Mouse (Mus musculus) kidney, postnatal 4 days (tissue): Measurements from ENCODE around the gene Taf11.
A peak's percentile ranks its signal among the peaks of the same experiment; 100 is the strongest.

Source experiments
- DNase-seq, 2 experiments: peaks; one replicate each; pipeline ENCODE4 v3.0.0; 2021; ENCODE audit warnings: mixed read lengths in 2 of 2

The Taf11 gene

DNA sequence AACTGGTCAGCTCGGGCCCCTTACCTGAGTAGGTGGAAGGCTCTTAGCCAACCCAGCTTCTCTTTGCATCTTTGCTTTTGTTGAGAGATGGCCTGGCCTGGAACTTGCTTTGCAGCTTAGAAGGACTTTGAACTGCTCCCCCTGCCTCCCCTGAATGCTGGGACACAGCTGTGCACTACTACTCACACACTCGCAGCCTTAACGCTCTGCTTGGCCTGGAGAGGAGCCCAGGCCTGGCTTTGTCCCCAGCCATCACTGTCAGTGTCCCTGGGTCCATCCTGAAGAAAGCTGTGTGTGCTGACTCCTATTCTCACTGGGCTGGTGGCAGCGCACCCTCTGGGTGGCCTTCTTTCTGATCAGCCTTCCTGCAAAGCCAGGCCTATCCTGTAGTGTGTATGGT is 11.0 kb upstream of the Taf11 start:
- peak; percentile 59 to 73 for DNase-seq

- peak in 1 of 2 experiments; percentile 46 for DNase-seq
These were observed 6.7 kb upstream of the Taf11 start for GRCm38 (mm10) chr17:27916366-27916765.

DNA sequence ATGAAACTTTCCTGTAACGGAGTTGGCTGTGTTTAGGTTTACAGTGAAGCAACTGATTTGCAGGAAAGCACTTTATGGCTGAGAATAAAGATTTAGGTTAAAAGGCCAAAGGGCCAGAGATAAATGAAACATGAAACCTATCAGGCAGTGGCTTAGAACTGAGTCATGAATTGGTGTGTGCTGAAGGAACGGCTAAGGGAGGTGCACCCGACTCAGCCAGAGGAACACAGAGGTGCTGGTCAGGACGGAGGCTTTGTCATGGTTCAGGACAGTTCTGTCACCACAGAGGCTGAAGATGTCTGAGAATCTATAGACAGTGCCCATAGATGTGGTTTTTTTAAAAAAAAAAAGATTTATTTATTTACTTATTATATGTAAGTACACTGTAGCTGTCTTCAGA is 5.1 kb upstream of the Taf11 start:
- no peak for DNase-seq

DNA sequence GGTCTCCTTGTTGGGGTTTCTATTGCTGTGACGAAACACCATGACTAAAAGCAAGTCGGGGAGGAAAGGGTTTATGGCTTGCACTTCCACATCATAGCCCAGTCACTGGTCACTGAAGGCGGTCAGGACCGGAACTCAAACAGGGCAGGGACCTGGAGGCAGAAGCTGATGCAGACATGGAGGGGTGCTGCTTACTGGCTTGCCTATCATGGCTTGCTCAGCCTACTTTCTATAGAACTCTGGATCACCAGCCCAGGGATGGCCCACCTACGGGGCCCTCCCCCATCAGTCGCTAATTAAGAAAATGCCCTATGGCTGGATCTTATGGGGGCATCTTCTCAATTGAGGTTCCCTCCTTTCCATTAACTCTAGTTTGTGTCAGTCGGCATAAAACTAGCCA is 1.7 kb upstream of the Taf11 start:
- no peak for DNase-seq

GRCm38 (mm10) chr17:27908888-27909621 is 589 bp downstream of the Taf11 start, which contains the start of gene Anks1:
Gene Anks1 (plus strand): TSS chr17:27909306.
- DNase-seq: peak; percentile 91 to 94

- peak in 1 of 2 experiments; percentile 11 for DNase-seq
These were observed 1.3 kb downstream of the Taf11 start for GRCm38 (mm10) chr17:27908206-27908887.

- DNase-seq: peak; percentile 97
These were observed 2.0 kb downstream of the Taf11 start for GRCm38 (mm10) chr17:27907512-27908205.

DNA sequence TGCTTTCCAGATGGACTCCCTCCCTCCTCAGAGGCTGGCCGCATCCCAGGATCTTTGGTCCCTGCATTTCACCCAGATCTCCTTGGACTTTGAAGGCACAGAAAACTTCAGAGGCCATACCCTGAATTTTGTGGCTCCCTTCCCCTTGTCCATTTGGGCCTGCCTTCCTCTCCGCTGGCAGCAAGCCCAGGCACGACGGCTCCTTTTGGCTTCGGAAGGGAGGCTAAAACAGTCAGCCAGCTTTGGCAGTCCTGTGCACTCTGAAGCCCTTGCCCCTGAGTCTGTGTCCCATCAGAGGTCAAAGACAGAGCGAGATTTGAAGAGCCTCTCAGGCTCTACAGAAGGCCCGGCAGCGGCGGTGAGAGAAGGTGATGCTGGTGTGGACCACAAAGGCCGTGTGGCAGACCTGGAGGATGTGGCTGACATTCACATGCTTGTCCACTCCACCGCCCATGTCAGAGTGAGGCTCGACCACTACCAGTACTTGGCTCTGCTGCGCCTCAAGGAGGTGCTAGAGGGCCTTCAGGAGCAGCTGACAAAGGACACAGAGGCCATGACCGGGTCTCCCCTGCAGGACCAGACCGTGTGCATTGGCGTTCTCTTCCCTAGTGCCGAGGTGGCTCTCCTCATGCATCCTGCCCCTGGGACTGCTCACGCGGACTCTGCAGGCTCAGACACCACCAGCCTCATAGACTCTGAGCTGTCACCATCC is 23.0 kb downstream of the Taf11 start:
- no peak for DNase-seq

DNA sequence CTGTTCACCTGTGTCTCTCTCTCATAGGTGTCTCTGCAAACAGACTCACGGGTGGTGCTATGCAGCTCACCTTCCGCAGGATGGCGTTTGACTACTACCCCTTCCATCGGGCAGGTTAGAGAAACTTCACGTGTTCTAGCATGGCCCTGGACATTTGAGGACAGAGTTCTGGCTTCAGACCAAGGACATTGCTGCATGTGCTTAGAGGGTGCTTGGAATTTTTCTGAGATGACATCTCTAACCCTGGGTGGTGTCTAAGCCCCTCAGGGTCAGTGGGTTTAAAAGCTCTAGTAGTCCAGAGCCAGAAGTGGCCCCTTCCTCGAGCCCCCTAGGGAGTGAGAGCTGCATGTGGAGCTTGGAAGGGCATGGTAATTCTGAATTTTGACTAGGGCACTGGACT is 25.6 kb downstream of the Taf11 start:
- no peak for DNase-seq

- no peak for DNase-seq
These were observed 26.5 kb downstream of the Taf11 start for GRCm38 (mm10) chr17:27883129-27883528.

GRCm38 (mm10) chr17:27881518-27881917 is 28.1 kb downstream of the Taf11 start:
- peak; percentile 50 to 62 for DNase-seq

DNA sequence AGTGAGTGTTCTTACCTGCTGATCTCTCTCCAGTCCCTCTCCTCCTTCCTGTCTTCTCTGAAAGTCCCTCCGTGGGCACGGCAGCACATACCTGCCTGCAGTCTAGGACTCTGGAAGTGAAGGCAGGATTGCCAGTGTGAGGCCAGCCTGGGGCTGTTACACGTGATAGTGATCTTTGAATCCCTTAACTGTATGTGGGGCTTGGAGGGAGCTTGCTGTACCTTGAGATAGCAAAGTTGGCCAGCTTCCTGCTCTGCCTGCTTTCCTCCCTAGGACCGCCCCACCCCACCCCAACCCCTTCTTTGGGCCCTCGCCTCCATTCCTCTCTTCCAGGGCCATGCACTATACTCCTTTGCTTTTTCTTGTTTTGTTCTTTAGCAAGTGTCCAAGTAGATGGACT is 35.1 kb downstream of the Taf11 start:
- no peak for DNase-seq

DNA sequence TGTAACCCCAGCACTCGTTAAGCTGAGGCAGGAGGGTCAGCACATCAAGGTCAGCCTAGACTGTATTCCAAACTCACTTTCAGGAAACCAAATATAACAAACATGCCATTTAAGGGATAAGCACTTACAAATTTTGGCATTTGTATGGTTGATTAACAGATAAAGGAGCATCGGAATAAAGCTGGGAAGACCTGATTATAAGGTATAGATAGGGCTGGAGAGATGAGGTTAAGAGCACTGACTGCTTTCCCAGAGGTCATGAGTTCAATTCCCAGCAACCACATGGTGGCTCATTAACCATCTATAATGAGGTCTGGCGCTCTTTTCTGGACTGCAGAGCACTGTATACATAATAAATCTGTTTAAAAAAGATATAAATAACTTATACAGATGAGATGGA is 36.1 kb downstream of the Taf11 start:
- DNase-seq: no peak

GRCm38 (mm10) chr17:27871851-27872250 is 37.8 kb downstream of the Taf11 start:
- DNase-seq: no peak

DNA sequence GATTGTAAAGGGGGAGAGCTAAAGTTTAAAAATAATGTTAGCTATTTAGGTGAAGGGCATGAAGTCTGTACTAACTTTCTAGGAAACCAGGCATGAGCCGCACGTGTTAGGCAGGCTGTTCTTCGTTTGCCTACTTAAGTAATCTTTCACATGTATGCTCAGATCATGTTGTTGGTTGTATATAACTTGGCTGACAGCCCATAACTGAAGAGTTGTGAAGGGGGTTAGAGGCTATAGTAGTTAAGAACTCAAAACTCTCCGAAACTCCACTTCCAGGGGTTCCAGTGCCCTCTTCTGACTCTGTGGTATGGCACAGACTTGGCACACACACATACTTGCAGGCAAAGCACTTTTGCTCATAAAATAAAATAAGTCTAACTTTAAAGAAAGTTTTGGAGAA is 42.9 kb downstream of the Taf11 start:
- no peak for DNase-seq

DNA sequence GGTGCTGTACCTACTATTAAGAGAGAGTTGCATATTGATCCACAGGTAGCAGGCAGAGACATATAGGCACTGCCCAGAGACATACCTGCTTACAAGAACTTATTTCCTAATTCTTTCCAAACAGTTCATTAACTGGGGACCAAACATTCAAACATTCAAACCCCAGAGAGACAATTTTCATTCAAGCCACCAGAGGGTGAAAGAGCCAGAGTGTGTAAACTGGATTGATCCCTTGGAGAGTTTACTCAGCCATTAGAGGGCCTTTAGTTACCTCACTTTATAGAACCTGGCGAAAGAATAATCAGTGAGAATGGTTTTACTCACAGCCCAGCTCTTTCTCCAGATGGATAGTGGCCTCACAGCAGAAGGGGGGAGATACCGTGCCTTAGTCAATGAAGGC is 44.2 kb downstream of the Taf11 start:
- DNase-seq: no peak

DNA sequence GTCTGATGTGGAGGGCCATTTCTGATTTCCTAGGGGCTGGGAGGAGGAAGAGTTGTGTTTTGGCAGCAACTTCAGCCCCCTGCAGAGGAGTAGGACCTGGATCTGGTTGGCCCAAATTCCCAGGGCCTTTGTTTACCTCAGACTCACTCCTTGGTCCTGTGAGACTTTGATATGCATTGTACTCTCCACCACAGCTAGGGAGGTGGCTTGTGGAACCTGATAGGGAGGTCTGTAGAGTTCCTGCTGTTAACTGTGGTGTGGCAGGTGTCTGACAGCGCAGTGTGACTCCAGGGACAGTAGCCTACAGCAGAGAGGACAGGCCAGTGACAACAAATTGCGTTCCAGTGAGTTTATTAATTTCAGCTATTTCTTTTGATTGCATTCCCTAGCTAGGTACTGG is 50.5 kb downstream of the Taf11 start:
- peak in 1 of 2 experiments; percentile 6 for DNase-seq

DNA sequence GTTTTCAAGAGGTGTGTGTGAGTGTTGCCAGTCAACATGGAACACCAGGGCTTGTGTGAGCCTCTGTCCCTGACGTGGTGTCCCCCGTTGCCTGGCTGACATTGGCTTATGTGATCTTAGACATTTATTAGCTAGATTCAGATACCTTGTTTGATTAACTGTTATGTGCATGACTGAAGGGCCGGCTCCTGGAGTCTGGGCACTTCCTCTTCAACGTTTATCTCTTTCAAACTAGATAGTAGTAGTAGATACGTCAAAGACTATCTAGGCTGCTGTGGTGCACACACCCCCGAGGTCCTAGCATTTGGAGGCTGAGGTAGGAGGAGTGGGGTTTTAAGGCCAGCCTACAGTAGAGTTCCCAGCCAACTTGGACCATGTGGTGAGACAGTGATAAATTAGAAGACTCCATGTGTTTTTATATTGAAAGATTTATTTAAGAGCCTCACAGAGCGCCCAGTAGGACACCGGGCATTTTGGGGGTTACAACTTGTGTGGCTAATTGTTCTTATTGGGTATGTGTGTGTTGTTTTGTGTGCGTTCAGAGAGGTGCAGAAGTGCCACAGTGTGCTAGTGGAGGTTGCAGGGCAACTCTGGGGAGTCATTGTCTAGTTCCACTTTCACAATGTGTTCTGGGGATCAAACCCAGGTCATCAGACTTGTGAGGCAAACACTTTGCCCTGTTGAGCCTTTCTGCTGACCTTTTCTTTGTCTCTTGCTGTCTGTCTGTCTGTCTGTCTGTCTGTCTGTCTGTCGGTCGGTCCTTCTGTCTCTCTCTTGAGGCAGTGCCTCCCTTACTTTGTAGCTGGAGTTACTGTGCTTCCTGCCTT is 51.8 kb downstream of the Taf11 start:
- peak; percentile 6 to 12 for DNase-seq

GRCm38 (mm10) chr17:27856798-27857648 is 52.6 kb downstream of the Taf11 start:
- peak; percentile 70 to 81 for DNase-seq

GRCm38 (mm10) chr17:27856265-27856797 is 53.3 kb downstream of the Taf11 start, which contains the start of gene Uhrf1bp1:
Gene Uhrf1bp1 (plus strand): TSS chr17:27856441.
- DNase-seq: peak; percentile 95 to 96
